Mouse (Mus musculus): ENCODE data around the gene Mbnl3.

Gene Mbnl3

GRCm38 (mm10) chrX:51206432-51206831 lies at the start of gene Mbnl3:
Mbnl3 (minus strand) TSS chrX:51206532.
- peak; percentile 11 for DNase-seq (ENCODE audit: low read depth, low spot score)

GRCm38 (mm10) chrX:51205548-51206324 lies 596 bp downstream of the Mbnl3 start:
- peak; percentile 81 for DNase-seq (ENCODE audit: low read depth, low spot score)

- DNase-seq (ENCODE audit: low read depth, low spot score): peak; percentile 88
Observed at GRCm38 (mm10) chrX:51204626-51205547, 1.4 kb downstream of the Mbnl3 start.

- no peak for DNase-seq (ENCODE audit: low read depth, low spot score)
Observed at GRCm38 (mm10) chrX:51197012-51197411, 9.3 kb downstream of the Mbnl3 start.

GRCm38 (mm10) chrX:51171914-51172313 lies 34.4 kb downstream of the Mbnl3 start:
- DNase-seq (ENCODE audit: low read depth, low spot score): no peak

- DNase-seq (ENCODE audit: low read depth, low spot score): no peak
Observed at GRCm38 (mm10) chrX:51171413-51171812, 34.9 kb downstream of the Mbnl3 start.

- DNase-seq (ENCODE audit: low read depth, low spot score): no peak
Observed at GRCm38 (mm10) chrX:51170404-51170803, 35.9 kb downstream of the Mbnl3 start.

- no peak for DNase-seq (ENCODE audit: low read depth, low spot score)
Observed at GRCm38 (mm10) chrX:51169476-51170045, 36.8 kb downstream of the Mbnl3 start.

- DNase-seq (ENCODE audit: low read depth, low spot score): no peak
Observed at GRCm38 (mm10) chrX:51167976-51168375, 38.4 kb downstream of the Mbnl3 start.

- DNase-seq (ENCODE audit: low read depth, low spot score): no peak
Observed at GRCm38 (mm10) chrX:51164766-51165165, 41.6 kb downstream of the Mbnl3 start.

- DNase-seq (ENCODE audit: low read depth, low spot score): no peak
Observed at GRCm38 (mm10) chrX:51148436-51148835, 57.9 kb downstream of the Mbnl3 start.

- peak; percentile 12 for DNase-seq (ENCODE audit: low read depth, low spot score)
Observed at GRCm38 (mm10) chrX:51146351-51146750, 60.0 kb downstream of the Mbnl3 start.

- DNase-seq (ENCODE audit: low read depth, low spot score): no peak
Observed at GRCm38 (mm10) chrX:51140055-51140454, 66.3 kb downstream of the Mbnl3 start.

- no peak for DNase-seq (ENCODE audit: low read depth, low spot score)
Observed at GRCm38 (mm10) chrX:51131325-51131724, 75.0 kb downstream of the Mbnl3 start.

GRCm38 (mm10) chrX:51102748-51103147 lies 103.6 kb downstream of the Mbnl3 start:
- no peak for DNase-seq (ENCODE audit: low read depth, low spot score)

GRCm38 (mm10) chrX:51084972-51085371 lies 121.4 kb downstream of the Mbnl3 start:
- DNase-seq (ENCODE audit: low read depth, low spot score): peak; percentile 8

GRCm38 (mm10) chrX:51084211-51084610 lies 122.1 kb downstream of the Mbnl3 start:
- DNase-seq (ENCODE audit: low read depth, low spot score): no peak

GRCm38 (mm10) chrX:51076744-51077143 lies 129.6 kb downstream of the Mbnl3 start:
- DNase-seq (ENCODE audit: low read depth, low spot score): peak; percentile 19

All from CD4-positive helper T cell, adult 2 months (primary cell).